Mouse (Mus musculus): ENCODE data around the gene Prss36. TPM values are rescaled to one million over a fixed set of nuclear protein-coding genes. Genes with fewer than 3 reads are reported as not detected.

Gene Prss36
- polyA plus RNA-seq, 1 experiment: 5.5 TPM

- TF ChIP-seq GATA1 (IDR thresholded peaks at IDR 0.05; ENCODE audit: low read length): no peak
Measured at GRCm38 (mm10) chr7:127896384-127896783, 50.1 kb downstream of the Prss36 start.

DNA sequence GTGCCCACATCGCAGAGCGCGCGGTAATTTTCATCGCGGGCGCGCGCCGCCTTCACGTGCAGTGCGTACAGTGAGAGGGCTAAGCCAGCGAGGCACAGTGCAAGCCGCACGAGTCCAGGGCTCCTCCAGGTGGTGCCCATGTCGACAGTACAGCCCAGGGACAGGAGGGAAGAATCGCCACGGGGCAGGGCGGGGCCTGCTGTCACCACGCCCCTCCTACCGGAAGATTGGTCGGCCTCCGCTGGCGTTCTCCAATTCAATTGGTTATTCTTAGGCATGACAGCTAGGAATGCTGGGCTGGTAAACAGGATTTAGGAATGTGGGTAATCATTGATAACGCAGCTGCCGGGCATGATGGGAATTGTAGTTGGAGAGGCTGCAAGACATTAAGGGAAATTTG is 51.1 kb downstream of the Prss36 start, which contains the start of the genes Gm21974 and Vkorc1:
Gene Gm21974 (minus strand): TSS at position 13 of the 400 bp plus-strand sequence.
Gene Vkorc1 (minus strand): TSS at position 176 of the 400 bp plus-strand sequence.
- TF ChIP-seq GATA1 (IDR thresholded peaks at IDR 0.05; ENCODE audit: low read length): no peak

DNA sequence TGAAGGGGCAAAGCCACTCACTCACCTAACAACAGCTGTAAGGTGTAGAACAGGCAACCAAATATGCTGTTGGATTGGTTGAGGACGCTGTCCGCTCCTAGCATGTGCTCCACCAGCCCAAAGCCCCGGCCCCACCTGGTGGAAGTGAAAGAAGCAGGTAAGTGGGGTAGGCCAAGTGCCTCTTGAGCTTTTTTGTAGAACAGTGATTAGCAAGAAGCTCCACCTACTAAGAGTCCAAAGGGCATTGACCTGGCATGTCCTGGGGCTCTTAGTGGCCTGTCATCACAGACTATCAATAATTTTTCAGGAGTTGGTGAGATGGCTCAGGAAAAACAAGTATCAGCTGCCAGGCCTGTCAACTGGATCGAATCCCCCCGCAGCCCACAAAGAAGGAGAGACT is 52.0 kb downstream of the Prss36 start:
- no peak for TF ChIP-seq GATA1 (IDR thresholded peaks at IDR 0.05; ENCODE audit: low read length)

DNA sequence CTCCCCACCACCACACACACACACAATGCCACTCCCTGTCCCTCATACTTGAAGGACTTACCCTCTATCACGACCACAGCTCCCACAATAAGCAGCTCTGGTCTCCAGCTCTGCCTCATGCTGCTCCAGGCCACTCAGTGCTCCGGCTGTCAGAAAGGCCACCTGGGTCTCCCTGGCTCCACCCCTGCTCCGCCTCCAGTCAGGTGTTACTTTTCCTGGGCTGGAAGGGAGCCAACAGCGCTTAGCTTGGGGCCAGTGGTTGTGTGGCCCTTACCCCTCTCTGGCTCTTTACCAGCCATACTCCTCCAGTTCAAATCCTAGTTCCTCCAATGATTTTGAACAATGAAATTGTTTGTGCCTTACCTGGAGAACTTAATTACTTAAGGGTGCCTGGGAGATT is 55.7 kb downstream of the Prss36 start, which contains the start of gene Prss53:
Gene Prss53 (minus strand): TSS at position 173 of the 400 bp plus-strand sequence.
- TF ChIP-seq GATA1 (IDR thresholded peaks at IDR 0.05; ENCODE audit: low read length): no peak

- TF ChIP-seq GATA1 (IDR thresholded peaks at IDR 0.05; ENCODE audit: low read length): no peak
Measured at GRCm38 (mm10) chr7:127888821-127889220, 57.7 kb downstream of the Prss36 start.

DNA sequence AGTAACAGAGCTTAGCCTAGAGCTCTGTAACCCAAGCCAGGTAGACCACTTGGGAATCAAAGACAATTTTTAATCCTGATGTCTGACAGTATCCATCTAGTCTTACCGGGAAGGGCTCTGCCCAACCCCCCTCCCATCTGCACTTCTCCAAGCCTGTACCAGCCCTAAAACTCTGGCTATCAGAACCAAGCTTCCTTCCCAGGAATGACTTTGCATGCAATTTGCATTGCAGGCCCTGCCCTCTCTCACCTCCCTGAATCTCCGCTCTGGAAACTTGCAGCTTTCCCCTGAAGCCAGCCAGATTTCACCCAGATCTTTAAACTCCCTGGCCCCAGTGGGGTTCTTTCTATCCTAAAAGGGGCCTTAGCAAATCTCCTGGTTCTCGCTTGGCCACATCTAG is 58.7 kb downstream of the Prss36 start:
- no peak for TF ChIP-seq GATA1 (IDR thresholded peaks at IDR 0.05; ENCODE audit: low read length)

DNA sequence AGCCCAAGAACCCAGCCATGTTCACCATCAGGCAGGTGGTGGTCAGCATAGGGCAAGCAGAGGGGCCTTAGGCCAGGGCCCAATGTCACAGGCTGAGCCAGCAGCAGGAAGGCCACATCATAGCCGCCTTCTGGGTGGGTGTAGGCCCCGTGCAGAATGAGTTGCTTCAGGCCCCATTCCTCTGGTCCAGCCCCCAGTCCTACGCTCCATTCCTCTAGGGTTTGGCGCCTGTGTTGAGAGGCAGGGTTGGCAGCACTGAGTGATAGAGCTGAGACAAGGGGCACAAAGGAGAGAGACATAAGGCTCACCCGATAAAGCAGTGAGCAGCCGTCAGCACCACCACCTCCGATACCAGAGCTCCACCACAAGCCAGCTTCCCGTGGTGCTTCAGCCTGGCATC is 59.3 kb downstream of the Prss36 start:
- TF ChIP-seq GATA1 (IDR thresholded peaks at IDR 0.05; ENCODE audit: low read length): no peak

DNA sequence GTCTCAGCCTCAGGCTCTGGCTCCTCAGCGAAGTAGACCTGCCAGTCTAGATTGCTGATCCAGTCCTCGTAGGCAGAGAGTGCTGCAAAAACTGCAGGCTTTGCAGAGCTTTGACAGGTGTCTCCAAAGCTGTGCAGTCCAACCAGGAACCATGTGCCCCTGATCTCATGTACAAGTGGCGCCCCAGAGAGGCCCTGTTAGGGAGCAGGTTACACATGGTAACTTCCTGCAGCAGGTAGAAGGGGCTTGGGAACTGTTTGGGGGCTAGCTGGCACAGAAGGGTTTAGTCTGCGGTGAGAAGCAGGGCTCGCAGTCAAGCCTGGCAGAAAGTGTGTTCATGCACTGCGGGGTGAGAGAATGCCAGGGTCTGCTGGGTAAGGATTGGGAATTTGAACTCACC is 60.0 kb downstream of the Prss36 start:
- no peak for TF ChIP-seq GATA1 (IDR thresholded peaks at IDR 0.05; ENCODE audit: low read length)

DNA sequence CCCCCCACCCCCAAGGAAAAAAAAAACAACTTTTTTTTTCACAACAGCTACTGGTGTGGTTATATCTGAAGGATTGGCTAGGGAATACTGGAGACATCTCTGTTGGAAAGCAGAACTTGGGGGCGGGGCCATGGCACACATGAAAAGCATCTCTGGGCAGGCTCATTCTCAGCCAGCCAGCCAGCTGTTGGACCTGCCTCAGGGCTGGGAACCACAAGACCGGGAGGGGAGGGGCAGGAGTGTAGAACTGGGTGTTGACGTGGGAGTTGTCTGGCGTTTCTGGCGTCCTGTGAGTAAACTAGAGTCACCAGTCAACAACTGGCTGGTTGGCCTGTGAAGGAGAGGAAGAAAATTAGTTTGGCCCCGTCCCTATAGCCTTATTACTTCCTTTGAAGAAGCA is 60.6 kb downstream of the Prss36 start:
- no peak for TF ChIP-seq GATA1 (IDR thresholded peaks at IDR 0.05; ENCODE audit: low read length)

Other genes starting within 250 kb of the Prss36 start
- gene Bcl7c, start 237.8 kb downstream of the Prss36 start, polyA plus RNA-seq (2012): 375 and 505 TPM in 2 replicates
- 2.8 and 3.7 TPM in 2 replicates for gene Ctf1, start 234.0 kb downstream of the Prss36 start, polyA plus RNA-seq (2012)
- gene Ctf2, start 214.6 kb downstream of the Prss36 start, polyA plus RNA-seq (2012): not detected in 2 replicates
- gene Fbxl19, start 202.2 kb downstream of the Prss36 start, polyA plus RNA-seq (2012): 76.2 and 91.2 TPM in 2 replicates
- gene Orai3, start 176.9 kb downstream of the Prss36 start, polyA plus RNA-seq (2012): 32.0 and 33.6 TPM in 2 replicates
- 99.0 and 114 TPM in 2 replicates for gene Setd1a, start 170.1 kb downstream of the Prss36 start, polyA plus RNA-seq (2012)
- 2.5 and 4.3 TPM in 2 replicates for gene Gm49388, start 161.1 kb downstream of the Prss36 start, polyA plus RNA-seq (2012)
- gene Hsd3b7, start 146.1 kb downstream of the Prss36 start, polyA plus RNA-seq (2012): 12.7 and 27.1 TPM in 2 replicates
- gene Stx4a, start 122.4 kb downstream of the Prss36 start, polyA plus RNA-seq (2012): 85.1 and 93.9 TPM in 2 replicates
- gene Stx1b, start 122.2 kb downstream of the Prss36 start, polyA plus RNA-seq (2012): 0.06 and 0.10 TPM in 2 replicates
- gene Zfp646, start 70.5 kb downstream of the Prss36 start, polyA plus RNA-seq (2012): 24.0 and 32.5 TPM in 2 replicates
- 33.5 and 36.7 TPM in 2 replicates for gene Zfp668, start 69.9 kb downstream of the Prss36 start, polyA plus RNA-seq (2012)
- gene Prss53, start 55.8 kb downstream of the Prss36 start, polyA plus RNA-seq (2012): 0.48 and 0.67 TPM in 2 replicates
- gene Gm21974, start 51.3 kb downstream of the Prss36 start, polyA plus RNA-seq (2012): not detected in 2 replicates
- 13.6 and 14.7 TPM in 2 replicates for gene Vkorc1, start 51.1 kb downstream of the Prss36 start, polyA plus RNA-seq (2012)
- gene Bckdk, start 42.6 kb downstream of the Prss36 start, polyA plus RNA-seq (2012): 166 and 183 TPM in 2 replicates
- 7.0 and 7.5 TPM in 2 replicates for gene Kat8, start 34.2 kb downstream of the Prss36 start, polyA plus RNA-seq (2012)
- gene Prss8, start 16.6 kb downstream of the Prss36 start, polyA plus RNA-seq (2012): not detected in 2 replicates
- gene Fus, start 20.7 kb upstream of the Prss36 start, polyA plus RNA-seq (2012): 578 and 702 TPM in 2 replicates
- gene Pycard, start 47.1 kb upstream of the Prss36 start, polyA plus RNA-seq (2012): 0.28 and 0.46 TPM in 2 replicates
- 0.04 and 0.05 TPM in 2 replicates for gene Trim72, start 57.2 kb upstream of the Prss36 start, polyA plus RNA-seq (2012)
- gene Itgam, start 115.9 kb upstream of the Prss36 start, polyA plus RNA-seq (2012): not detected in 2 replicates
- not detected in 2 replicates for gene Gm49368, start 116.0 kb upstream of the Prss36 start, polyA plus RNA-seq (2012)
- not detected in 2 replicates for gene Itgax, start 182.8 kb upstream of the Prss36 start, polyA plus RNA-seq (2012)
- gene Itgad, start 207.7 kb upstream of the Prss36 start, polyA plus RNA-seq (2012): not detected in 2 replicates

Data from G1E-ER4 (cell line).